Mouse (Mus musculus) hindbrain, embryonic 10.5 days (tissue): ENCODE measurements around the gene Dab2ip. TPM values are rescaled to one million over a fixed set of nuclear protein-coding genes. Genes with fewer than 3 reads are reported as not detected.

Experiments
- DNase-seq: peaks from one replicate; pipeline ENCODE4 v3.0.0-alpha.2; 2017; ENCODE audit warnings: low spot score
- H3K27ac ChIP-seq: fragments of 300-500 bp; sonication (generic); 2 replicates; pipeline ENCODE4 v1.5.1; 2016; ENCODE audit warnings: mild to moderate bottlenecking, moderate library complexity
- H3K27me3 ChIP-seq: fragments of 300-500 bp; sonication (generic); 2 replicates; pipeline ENCODE4 v1.6.1; 2016; ENCODE audit warnings: mild to moderate bottlenecking; ENCODE audit not compliant: poor library complexity, insufficient read depth, severe bottlenecking
- H3K36me3 ChIP-seq: fragments of 300-500 bp; sonication (generic); 2 replicates; pipeline ENCODE4 v1.6.1; 2016; ENCODE audit warnings: mild to moderate bottlenecking, moderate library complexity
- H3K4me1 ChIP-seq: fragments of 300-500 bp; sonication (generic); replicated peaks from 2 replicates; pipeline ENCODE4 v1.6.1; 2016; ENCODE audit warnings: mild to moderate bottlenecking
- H3K4me3 ChIP-seq: fragments of 300-500 bp; sonication (generic); 2 replicates; pipeline ENCODE4 v1.5.1; 2016; ENCODE audit warnings: mild to moderate bottlenecking, moderate library complexity
- H3K9me3 ChIP-seq: fragments of 300-500 bp; sonication (generic); 2 replicates; pipeline ENCODE4 v1.6.1; 2016; ENCODE audit warnings: mild to moderate bottlenecking, moderate library complexity
- WGBS: fragments of 180-500 bp; shearing (Covaris S2); methylation state at CpG from one replicate; pipeline ENCODE4 v1.1.7; 2016; 5-methylcytosine and 5-hydroxymethylcytosine counted together
- polyA plus RNA-seq: library from polyadenylated mRNA; unstranded; fragments of >200 nt; fragmentation: Nextera tagmentation; extraction: Ambion mirVana; gene quantifications from 2 replicates; pipeline ENCODE4 v1.2.1, GENCODE M21; 2016

Gene Dab2ip
- 26.9 and 28.8 TPM in 2 replicates for polyA plus RNA-seq

- H3K4me1 ChIP-seq, result peaks cover 52% of the 10 kb centered on the region
- no peaks in the 10 kb centered on the region for H3K9me3 ChIP-seq
- WGBS, result 65% methylated on average over 29 of the region's 29 CpGs
- DNase-seq, result no peak
- H3K36me3 ChIP-seq, result no peaks in the 10 kb centered on the region
- H3K27me3 ChIP-seq, result peaks cover 5% of the 10 kb centered on the region
- H3K4me3 ChIP-seq, result no peak within 1 kb of the TSS
- peak within 1 kb of the TSS; percentile 70 for H3K27ac ChIP-seq
These were observed at the start of gene Dab2ip for GRCm38 (mm10) chr2:35557911-35558825. Gene Dab2ip, plus strand, starts transcription at chr2:35558266.

GRCm38 (mm10) chr2:35508597-35509342 lies 49.3 kb upstream of the Dab2ip start:
- Histone ChIP-seq H3K9me3 (no peaks in the 10 kb centered on the region), H3K27ac (no peak overlapping the region), H3K36me3 (no peaks in the 10 kb centered on the region), H3K4me1 (peaks cover 41% of the 10 kb centered on the region), H3K27me3 (no peaks in the 10 kb centered on the region), H3K4me3 (no peak overlapping the region)
- DNase-seq, result no peak
- WGBS, result 56% methylated on average over 10 of the region's 10 CpGs

GRCm38 (mm10) chr2:35509343-35509667 lies 48.8 kb upstream of the Dab2ip start:
- WGBS, result 40% methylated on average over 6 of the region's 6 CpGs
- Histone ChIP-seq H3K27ac (no peak overlapping the region), H3K36me3 (no peaks in the 10 kb centered on the region), H3K4me3 (no peak overlapping the region), H3K27me3 (no peaks in the 10 kb centered on the region), H3K9me3 (no peaks in the 10 kb centered on the region), H3K4me1 (peaks cover 40% of the 10 kb centered on the region)
- DNase-seq, result no peak

- DNase-seq, result no peak
- 71% methylated on average over 4 of the region's 4 CpGs for WGBS
- no peaks in the 10 kb centered on the region for H3K9me3 ChIP-seq
- no peaks in the 10 kb centered on the region for H3K27me3 ChIP-seq
- no peaks in the 10 kb centered on the region for H3K36me3 ChIP-seq
- H3K4me1 ChIP-seq, result peaks cover 41% of the 10 kb centered on the region
- no peak overlapping the region for H3K4me3 ChIP-seq
- no peak overlapping the region for H3K27ac ChIP-seq
These were observed 48.2 kb upstream of the Dab2ip start for GRCm38 (mm10) chr2:35509888-35510287.

GRCm38 (mm10) chr2:35510920-35511319 lies 47.1 kb upstream of the Dab2ip start:
- Histone ChIP-seq H3K9me3 (no peaks in the 10 kb centered on the region), H3K36me3 (no peaks in the 10 kb centered on the region), H3K27me3 (no peaks in the 10 kb centered on the region), H3K4me3 (no peak overlapping the region), H3K27ac (no peak overlapping the region), H3K4me1 (peaks cover 41% of the 10 kb centered on the region)
- 73% methylated on average over 1 of the region's 1 CpGs for WGBS
- no peak for DNase-seq

- H3K9me3 ChIP-seq, result no peaks in the 10 kb centered on the region
- no peak for DNase-seq
- 94% methylated on average over 4 of the region's 4 CpGs for WGBS
- H3K36me3 ChIP-seq, result no peaks in the 10 kb centered on the region
- H3K27ac ChIP-seq, result no peak overlapping the region
- peaks cover 30% of the 10 kb centered on the region for H3K4me1 ChIP-seq
- no peaks in the 10 kb centered on the region for H3K27me3 ChIP-seq
- H3K4me3 ChIP-seq, result no peak overlapping the region
These were observed 45.8 kb upstream of the Dab2ip start for GRCm38 (mm10) chr2:35512226-35512625.

GRCm38 (mm10) chr2:35514051-35514892 lies 43.8 kb upstream of the Dab2ip start:
- 67% methylated on average over 14 of the region's 14 CpGs for WGBS
- DNase-seq, result no peak

GRCm38 (mm10) chr2:35526612-35527242 lies 31.3 kb upstream of the Dab2ip start:
- H3K36me3 ChIP-seq, result no peaks in the 10 kb centered on the region
- 0 out of 2 replicates have a peak, but pooled peaks cover 9% of the 10 kb centered on the region for H3K9me3 ChIP-seq
- H3K27ac ChIP-seq, result no peak overlapping the region
- DNase-seq, result no peak
- H3K27me3 ChIP-seq, result no peaks in the 10 kb centered on the region
- H3K4me3 ChIP-seq, result no peak overlapping the region
- no peaks in the 10 kb centered on the region for H3K4me1 ChIP-seq
- 91% methylated on average over 14 of the region's 14 CpGs for WGBS

More at GRCm38 (mm10) chr2:35514051-35514892, 43.8 kb upstream of the Dab2ip start:
- Histone ChIP-seq H3K36me3 (no peaks in the 10 kb centered on the region), H3K4me3 (no peak overlapping the region), H3K9me3 (peaks cover 4% of the 10 kb centered on the region; the same call in 1 of the 2 replicates), H3K4me1 (peaks cover 18% of the 10 kb centered on the region), H3K27me3 (no peaks in the 10 kb centered on the region), H3K27ac (peak overlapping the region; percentile 3; the same call in 1 of the 2 replicates)

GRCm38 (mm10) chr2:35529086-35529485 lies 29.0 kb upstream of the Dab2ip start:
- WGBS, result 89% methylated on average over 2 of the region's 2 CpGs

GRCm38 (mm10) chr2:35529856-35530255 lies 28.2 kb upstream of the Dab2ip start:
- H3K9me3 ChIP-seq, result 0 out of 2 replicates have a peak, but pooled peaks cover 9% of the 10 kb centered on the region
- no peaks in the 10 kb centered on the region for H3K36me3 ChIP-seq
- no peaks in the 10 kb centered on the region for H3K27me3 ChIP-seq
- 80% methylated on average over 4 of the region's 4 CpGs for WGBS
- H3K27ac ChIP-seq, result no peak overlapping the region
- no peak for DNase-seq
- H3K4me1 ChIP-seq, result 0 out of 2 replicates have a peak, but pooled peaks cover 3% of the 10 kb centered on the region
- no peak overlapping the region for H3K4me3 ChIP-seq

More at GRCm38 (mm10) chr2:35529086-35529485, 29.0 kb upstream of the Dab2ip start:
- Histone ChIP-seq H3K4me1 (0 out of 2 replicates have a peak, but pooled peaks cover 3% of the 10 kb centered on the region), H3K27me3 (no peaks in the 10 kb centered on the region), H3K4me3 (no peak overlapping the region), H3K36me3 (no peaks in the 10 kb centered on the region), H3K9me3 (0 out of 2 replicates have a peak, but pooled peaks cover 9% of the 10 kb centered on the region), H3K27ac (no peak overlapping the region)
- DNase-seq, result no peak

GRCm38 (mm10) chr2:35530732-35531131 lies 27.3 kb upstream of the Dab2ip start:
- no peaks in the 10 kb centered on the region for H3K27me3 ChIP-seq
- WGBS, result 89% methylated on average over 10 of the region's 10 CpGs
- DNase-seq, result no peak
- no peak overlapping the region for H3K27ac ChIP-seq
- H3K4me1 ChIP-seq, result 0 out of 2 replicates have a peak, but pooled peaks cover 3% of the 10 kb centered on the region
- H3K36me3 ChIP-seq, result no peaks in the 10 kb centered on the region
- 0 out of 2 replicates have a peak, but pooled peaks cover 9% of the 10 kb centered on the region for H3K9me3 ChIP-seq
- H3K4me3 ChIP-seq, result no peak overlapping the region

- H3K4me1 ChIP-seq, result 0 out of 2 replicates have a peak, but pooled peaks cover 3% of the 10 kb centered on the region
- H3K27ac ChIP-seq, result no peak overlapping the region
- H3K4me3 ChIP-seq, result no peak overlapping the region
- 75% methylated on average over 9 of the region's 9 CpGs for WGBS
- no peaks in the 10 kb centered on the region for H3K36me3 ChIP-seq
- no peaks in the 10 kb centered on the region for H3K9me3 ChIP-seq
- no peaks in the 10 kb centered on the region for H3K27me3 ChIP-seq
- no peak for DNase-seq
These were observed 24.4 kb upstream of the Dab2ip start for GRCm38 (mm10) chr2:35533646-35534045.
